Mouse (Mus musculus): ENCODE measurements around the gene Heatr4.
A peak's percentile ranks its signal among the peaks of the same experiment; 100 is the strongest.
"Not testable (repeated sequence)": the region's sequence is repeated elsewhere in the genome, so short reads cannot be mapped to it uniquely, and the experiment has no call there.

Gene Heatr4

DNA sequence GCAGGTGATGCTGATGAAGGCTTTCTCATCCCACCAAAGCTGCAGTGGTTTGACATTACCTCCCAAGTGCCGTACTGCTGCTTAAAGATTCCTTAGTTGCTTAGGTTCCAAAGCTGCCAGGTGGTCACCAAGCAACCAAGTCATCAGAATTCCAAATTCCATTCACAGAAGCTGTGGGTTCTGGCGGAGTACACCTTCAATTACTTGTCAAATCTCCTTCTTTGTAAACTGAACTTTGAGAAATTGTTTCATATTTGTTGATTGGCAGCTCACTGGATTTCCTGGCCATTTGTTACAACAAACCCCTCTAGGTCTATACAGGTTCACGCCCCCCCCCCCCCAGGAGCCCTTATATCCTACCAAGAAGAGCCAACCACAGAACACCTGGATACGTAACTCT lies at the start of gene Heatr4:
Gene Heatr4, minus strand, starts transcription at position 101 of the 400 bp plus-strand sequence.
- DNase-seq (ENCODE audit: low read depth, low spot score): no peak

DNA sequence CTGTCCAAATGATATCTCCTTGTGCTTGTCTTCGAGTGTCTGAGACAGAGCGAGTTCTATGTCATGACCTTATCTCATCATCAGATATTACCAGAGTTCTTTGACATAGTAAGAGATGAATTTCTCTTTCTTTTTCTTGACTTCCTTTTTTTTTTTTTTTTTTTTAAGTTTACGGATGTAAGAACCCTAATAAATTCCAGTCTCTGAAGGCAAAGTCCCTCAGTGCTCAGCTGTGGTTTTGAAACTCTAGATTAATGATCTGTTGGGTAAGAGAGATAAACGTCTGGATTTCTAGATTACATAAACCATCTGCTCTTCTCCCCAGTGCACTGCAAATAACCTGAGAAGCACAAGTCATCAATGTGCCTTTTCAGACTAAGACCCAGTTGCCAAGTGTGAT lies 49.5 kb upstream of the Heatr4 start:
- no peak for DNase-seq (ENCODE audit: low read depth, low spot score)

GRCm38 (mm10) chr12:84033302-84033701 lies 48.6 kb upstream of the Heatr4 start:
- DNase-seq (ENCODE audit: low read depth, low spot score): not testable (repeated sequence)

GRCm38 (mm10) chr12:84032854-84033253 lies 48.2 kb upstream of the Heatr4 start:
- DNase-seq (ENCODE audit: low read depth, low spot score): no peak

DNA sequence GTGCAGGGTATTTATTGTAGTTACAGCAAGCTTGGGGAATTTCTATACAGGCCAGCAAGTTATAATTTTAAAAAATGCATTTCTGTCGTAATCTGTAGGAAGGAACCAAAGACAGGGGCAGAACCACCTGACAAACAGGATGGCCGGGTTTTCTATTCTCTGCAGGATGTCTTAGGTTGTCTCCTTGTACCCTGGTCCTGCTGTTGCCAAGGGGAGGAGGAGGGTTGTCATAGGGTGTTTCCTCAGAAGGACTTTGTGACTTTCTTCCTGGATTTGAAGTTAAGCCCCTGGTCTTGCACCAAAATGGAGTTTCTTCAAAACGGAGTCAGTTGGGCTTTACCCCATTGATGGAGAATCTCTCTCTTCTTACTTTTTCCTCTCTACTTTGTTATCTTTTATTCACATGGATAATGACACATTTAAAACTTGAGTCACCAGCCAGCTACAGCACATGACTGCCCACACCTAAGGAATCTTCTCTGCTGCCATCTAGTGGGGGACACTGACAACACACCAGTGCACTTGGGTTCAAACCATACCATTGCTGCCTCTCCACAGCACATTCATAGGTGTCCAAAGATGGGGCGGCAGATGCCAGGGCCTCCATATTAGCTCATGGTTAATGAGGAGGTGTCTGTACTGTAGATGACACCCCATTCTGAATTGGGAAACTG lies 46.1 kb upstream of the Heatr4 start:
- DNase-seq (ENCODE audit: low read depth, low spot score): peak; percentile 62

- not testable (repeated sequence) for DNase-seq (ENCODE audit: low read depth, low spot score)
Measured at GRCm38 (mm10) chr12:84029043-84029442, 44.4 kb upstream of the Heatr4 start.

DNA sequence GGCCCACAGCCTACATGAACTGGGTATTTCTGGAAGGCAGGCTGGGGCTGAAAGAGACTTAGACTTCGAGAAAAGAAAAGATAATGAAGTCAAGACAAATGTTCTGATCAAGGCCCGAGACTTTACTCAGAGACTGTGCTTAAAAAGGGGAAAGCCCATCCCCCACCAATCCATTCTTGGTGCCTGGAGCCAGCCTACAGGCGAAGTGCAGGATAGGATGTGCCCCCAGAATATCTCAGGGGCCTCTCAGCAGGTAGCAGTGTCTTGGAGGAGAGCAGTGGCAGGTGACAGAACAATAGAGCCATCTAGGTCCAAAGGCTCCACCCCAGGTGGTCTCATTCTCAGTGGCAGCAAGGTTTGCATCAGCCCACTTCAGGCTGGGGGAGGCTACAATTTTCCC lies 43.7 kb upstream of the Heatr4 start:
- DNase-seq (ENCODE audit: low read depth, low spot score): not testable (repeated sequence)

DNA sequence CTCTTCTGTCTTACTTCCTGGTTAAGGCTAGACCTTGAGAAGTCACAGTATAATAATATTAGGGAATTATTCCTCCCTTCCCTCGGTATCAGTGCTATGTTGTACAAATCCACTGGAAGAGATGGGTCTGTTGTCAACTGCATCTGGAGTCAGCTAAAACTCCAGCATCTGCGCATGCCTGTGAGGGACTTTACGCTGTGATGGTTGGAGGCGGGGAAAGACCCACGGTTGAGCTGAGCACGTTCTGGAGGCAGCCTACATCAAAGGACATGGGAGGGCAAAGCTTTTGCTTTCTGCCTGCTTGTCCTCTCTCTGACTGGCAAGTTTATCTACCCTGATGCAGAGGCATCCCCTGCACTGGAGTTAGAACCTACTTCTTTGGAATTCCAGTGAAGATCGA lies 41.2 kb upstream of the Heatr4 start:
- DNase-seq (ENCODE audit: low read depth, low spot score): no peak

DNA sequence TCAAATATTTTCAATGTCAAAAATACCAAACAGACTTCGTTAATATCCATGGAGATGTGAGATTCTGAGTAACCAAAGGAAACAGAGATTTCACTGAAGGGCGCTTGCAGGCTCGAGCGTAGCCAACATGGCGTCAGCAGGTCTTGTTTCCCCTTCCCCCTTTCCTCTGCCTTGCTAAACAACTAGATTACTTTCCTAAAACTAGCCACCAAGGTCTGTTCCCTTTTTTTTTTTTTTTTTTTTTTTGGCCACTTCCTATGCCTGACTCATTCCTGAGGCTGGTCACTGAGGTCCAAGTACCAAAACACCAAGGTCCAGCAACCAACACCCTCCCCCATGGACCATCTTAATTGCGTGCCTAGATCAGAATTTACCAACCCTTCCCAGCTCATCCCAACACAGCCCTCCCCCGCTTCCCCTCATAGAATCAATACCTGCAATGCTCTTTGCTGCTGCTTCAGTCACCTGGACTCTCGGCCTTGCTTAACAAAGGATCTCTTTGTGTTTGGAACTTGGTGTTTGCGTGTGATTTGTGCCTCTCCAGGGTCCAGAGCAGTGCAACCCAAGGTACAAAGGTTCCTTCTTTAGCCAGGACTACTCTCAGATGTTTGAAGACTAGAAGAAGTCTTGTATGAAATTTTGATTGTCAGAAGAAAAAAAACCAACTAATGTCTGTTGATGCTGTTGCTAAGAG lies 38.5 kb upstream of the Heatr4 start:
- no peak for DNase-seq (ENCODE audit: low read depth, low spot score)

GRCm38 (mm10) chr12:84022266-84022665 lies 37.6 kb upstream of the Heatr4 start:
- DNase-seq (ENCODE audit: low read depth, low spot score): not testable (repeated sequence)

DNA sequence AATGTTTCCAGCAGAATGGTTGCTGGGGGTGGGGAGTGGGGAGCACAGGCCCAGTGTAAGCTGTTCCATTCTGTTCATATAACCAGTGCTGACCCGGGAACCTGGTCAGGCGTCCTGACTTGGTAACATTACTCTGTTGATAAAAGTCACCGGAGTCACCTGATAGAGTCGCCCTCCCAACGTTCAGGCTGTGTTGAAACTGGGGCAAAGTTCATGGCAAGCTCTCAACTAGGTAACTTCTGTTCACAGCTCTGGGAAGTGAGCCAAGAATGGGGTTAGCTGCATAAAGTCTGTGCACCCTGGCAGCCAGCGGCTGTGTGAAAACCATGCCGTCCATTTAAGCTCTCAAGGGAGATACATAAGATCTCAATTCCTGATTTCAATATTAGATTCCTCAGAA lies 35.9 kb upstream of the Heatr4 start:
- DNase-seq (ENCODE audit: low read depth, low spot score): not testable (repeated sequence)

GRCm38 (mm10) chr12:84013701-84014100 lies 29.0 kb upstream of the Heatr4 start:
- no peak for DNase-seq (ENCODE audit: low read depth, low spot score)

GRCm38 (mm10) chr12:84013130-84013529 lies 28.5 kb upstream of the Heatr4 start:
- no peak for DNase-seq (ENCODE audit: low read depth, low spot score)

GRCm38 (mm10) chr12:84011251-84012040 lies 26.8 kb upstream of the Heatr4 start:
- DNase-seq (ENCODE audit: low read depth, low spot score): no peak

DNA sequence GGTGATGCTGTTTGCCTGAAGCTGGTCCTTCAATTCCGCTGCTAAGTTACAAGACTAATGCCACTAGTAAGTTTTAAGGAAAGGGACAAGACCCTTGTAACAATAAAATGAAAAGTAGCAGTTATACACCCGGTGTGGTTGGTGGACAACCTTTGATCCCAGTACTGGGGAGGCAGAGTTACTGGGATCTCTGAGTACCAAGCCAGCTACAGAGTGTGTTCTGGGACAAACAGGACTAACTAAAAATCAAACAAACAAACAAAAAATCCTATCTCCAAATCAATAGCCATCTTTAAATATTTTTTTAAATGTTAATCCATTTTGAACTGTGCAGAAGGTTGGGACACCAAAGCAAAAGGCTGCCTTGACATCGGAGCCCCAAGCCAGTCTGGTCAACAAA lies 25.5 kb upstream of the Heatr4 start:
- no peak for DNase-seq (ENCODE audit: low read depth, low spot score)

GRCm38 (mm10) chr12:84009171-84009965 lies 24.7 kb upstream of the Heatr4 start, which contains the start of gene Acot1:
TSS of gene Acot1 (plus strand) at chr12:84009490.
- peak; percentile 75 for DNase-seq (ENCODE audit: low read depth, low spot score)

GRCm38 (mm10) chr12:84008729-84009128 lies 24.1 kb upstream of the Heatr4 start:
- no peak for DNase-seq (ENCODE audit: low read depth, low spot score)

DNA sequence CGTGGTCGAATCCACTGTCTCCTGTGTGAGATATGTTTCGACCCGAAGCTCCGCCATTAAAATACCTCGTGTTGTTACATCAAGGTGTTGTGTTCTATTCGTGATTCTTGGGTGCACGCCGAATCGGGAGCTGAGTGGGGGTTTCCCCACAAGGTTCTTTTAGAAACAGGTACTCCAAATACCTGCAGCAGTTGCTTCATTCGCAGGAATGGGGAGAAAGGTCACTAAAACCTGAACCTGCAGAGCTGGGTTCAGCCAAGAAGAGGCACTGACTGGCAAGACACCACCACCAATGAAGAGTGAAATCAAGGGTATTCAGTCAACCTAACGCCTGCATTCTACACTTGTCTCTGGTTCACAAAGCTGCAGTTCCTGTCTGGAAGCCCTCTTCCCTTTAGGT lies 23.6 kb upstream of the Heatr4 start:
- DNase-seq (ENCODE audit: low read depth, low spot score): no peak

DNA sequence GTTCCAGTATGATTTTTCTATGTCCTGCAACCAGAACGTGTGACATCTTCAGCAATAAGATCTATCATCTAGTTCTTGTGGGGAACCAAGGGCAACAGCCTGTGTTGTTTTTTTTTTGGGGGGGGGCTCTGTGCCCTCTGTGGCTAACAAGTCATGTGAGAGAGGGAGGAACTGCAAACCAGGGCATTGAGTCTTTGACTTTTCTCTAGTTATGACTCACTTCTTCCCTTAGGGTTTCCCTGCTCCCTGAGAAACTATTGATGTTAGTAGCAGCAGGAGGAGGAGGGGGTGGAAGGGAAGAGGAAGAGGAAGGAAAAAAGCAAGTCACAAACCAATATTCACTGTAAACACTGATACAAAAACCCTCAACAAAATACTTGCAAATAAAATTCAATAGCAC lies 19.2 kb upstream of the Heatr4 start:
- no peak for DNase-seq (ENCODE audit: low read depth, low spot score)

DNA sequence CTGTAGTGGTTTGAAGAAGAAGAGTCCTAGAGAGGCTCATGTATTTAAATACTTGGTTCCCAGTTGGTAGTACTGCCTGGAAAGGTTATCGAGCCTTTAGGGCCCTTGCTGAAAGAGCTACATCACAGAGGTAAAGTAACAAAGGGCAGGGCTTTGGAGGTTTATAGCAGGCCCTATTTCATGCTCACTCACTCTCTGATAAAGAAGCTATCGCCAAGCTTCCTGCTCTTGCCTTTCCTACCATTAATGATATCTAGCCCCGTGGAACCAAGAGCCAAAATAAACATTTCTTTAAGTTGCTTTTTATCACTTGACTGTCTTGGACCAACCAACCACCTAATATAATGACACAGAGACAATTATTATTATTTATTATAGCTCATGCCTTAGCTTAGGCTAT lies 15.8 kb upstream of the Heatr4 start:
- no peak for DNase-seq (ENCODE audit: low read depth, low spot score)

GRCm38 (mm10) chr12:83999237-83999636 lies 14.6 kb upstream of the Heatr4 start:
- not testable (repeated sequence) for DNase-seq (ENCODE audit: low read depth, low spot score)

All from forelimb bud, embryonic 11.5 days (tissue).